Mouse (Mus musculus) bone marrow macrophage, adult 2 months (primary cell): ENCODE data around the gene Ccdc77. TPM values are rescaled to one million over a fixed set of nuclear protein-coding genes. Genes with fewer than 3 reads are reported as not detected.
"Not testable (repeated sequence)": the region's sequence is repeated elsewhere in the genome, so short reads cannot be mapped to it uniquely, and the experiment has no call there.

Experiments
- H3K27ac ChIP-seq: 2 replicates; pipeline ENCODE4 v1.5.1; 2012; ENCODE audit warnings: low read depth, low read length; ENCODE audit not compliant: insufficient read depth
- H3K4me1 ChIP-seq: 2 replicates; pipeline ENCODE4 v1.6.1; 2012; ENCODE audit warnings: low read length; ENCODE audit not compliant: control insufficient read depth, insufficient read depth
- H3K4me3 ChIP-seq: 2 replicates; pipeline ENCODE4 v1.5.1; 2012; ENCODE audit warnings: mild to moderate bottlenecking, low read length, moderate library complexity; ENCODE audit not compliant: insufficient read depth
- CTCF ChIP-seq: IDR thresholded peaks from 2 replicates; pipeline ENCODE4 v1.5.1; 2012; ENCODE audit warnings: low read depth, mild to moderate bottlenecking, low read length, moderate library complexity
- POLR2A ChIP-seq: IDR thresholded peaks from 2 replicates; pipeline ENCODE4 v1.6.1; 2012; ENCODE audit warnings: mild to moderate bottlenecking, low read depth, low read length, borderline replicate concordance
- polyA plus RNA-seq: library from polyadenylated mRNA; stranded (reverse); fragments of >200 nt; gene quantifications from 2 replicates; pipeline ENCODE4 v1.2.4, GENCODE M21; 2012; ENCODE audit not compliant: missing spikeins, insufficient read depth, insufficient read length

Gene Ccdc77
- polyA plus RNA-seq, 1 experiment = 12.9 TPM

DNA sequence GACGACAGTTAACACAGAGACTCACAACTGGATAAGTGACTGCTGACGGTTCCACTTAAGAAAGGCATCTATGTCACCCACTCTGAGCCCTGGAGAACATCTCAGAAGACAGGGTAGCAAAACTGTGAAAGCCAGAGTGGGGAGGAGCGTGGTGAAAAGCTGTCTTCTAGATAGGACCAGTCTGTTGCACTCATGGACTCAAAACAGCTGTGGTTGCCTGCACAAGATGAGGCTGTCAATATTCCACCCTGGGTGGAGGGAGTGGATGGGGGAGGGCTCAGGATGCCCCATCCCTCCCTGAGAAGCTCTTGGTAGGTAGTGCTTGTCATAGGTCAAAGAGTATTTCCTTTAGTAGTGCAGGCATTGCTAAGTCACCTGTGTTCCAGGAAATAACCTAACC, 54.4 kb downstream of the Ccdc77 start:
- Histone ChIP-seq H3K4me1 (peaks cover 9% of the 10 kb centered on the region; the same call in 1 of the 2 replicates), H3K27ac (no peak overlapping the region), H3K4me3 (no peak overlapping the region)
- no peak for TF ChIP-seq POLR2A
- no peak for TF ChIP-seq CTCF

DNA sequence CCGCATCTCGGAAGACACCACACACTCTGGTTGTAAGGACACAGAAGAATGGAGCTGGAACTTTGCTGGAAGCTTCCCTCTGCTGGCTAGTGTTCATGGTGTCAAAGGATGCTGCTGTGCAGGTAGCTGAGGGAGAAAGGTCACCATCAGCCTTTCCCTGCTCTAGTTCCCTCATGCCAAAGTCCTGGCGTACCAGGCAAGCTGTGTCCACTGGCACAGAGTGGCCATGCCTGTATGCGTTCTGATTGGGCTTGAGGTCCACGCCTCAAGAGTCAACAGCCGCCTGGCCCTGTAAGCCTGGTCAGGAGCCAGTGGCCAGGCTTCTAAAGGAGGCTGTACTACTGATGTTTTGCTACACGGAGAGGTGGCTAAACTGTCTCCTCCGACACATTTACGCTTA, 54.8 kb downstream of the Ccdc77 start:
- TF ChIP-seq POLR2A (no peak), CTCF (no peak)
- Histone ChIP-seq H3K4me1 (peaks cover 9% of the 10 kb centered on the region; the same call in 1 of the 2 replicates), H3K27ac (no peak overlapping the region), H3K4me3 (no peak overlapping the region)

DNA sequence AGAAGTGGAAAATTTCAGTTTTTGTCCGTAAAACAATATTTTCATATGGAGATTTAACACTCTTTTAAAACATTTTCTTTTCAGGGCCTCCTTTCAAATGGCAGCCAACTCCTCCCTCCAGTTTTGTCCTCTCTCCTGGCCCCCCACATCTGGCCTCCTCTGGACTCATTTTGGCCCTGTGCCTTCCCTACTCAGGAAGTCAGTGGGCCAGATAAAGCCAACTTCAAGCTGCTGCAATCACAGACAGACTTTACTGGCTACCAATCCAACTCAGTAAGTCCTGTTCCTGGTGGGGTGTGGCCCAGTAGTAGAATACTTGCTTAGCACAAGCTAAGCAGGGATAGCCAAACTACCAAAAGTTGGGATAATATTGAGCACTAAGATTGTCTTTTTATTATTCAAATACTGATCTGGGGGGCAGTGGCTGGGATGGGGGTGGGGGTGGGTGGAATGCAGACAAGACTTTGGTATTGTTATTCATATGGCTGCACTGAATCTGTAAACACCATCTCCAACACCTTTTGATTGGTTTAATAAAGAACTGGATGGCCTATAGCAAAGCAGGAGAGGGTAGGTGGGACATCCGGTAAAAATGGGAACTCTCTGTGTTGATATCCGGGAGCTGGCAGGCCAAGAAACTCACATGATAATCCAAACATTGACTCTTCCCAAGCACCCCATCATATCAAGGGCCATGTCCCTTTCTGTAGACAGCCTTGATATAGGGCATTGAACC, 57.1 kb downstream of the Ccdc77 start:
- peaks cover 3% of the 10 kb centered on the region; the same call in 1 of the 2 replicates for H3K4me1 ChIP-seq
- H3K27ac ChIP-seq = no peak overlapping the region
- TF ChIP-seq POLR2A = no peak
- TF ChIP-seq CTCF = no peak
- no peak overlapping the region for H3K4me3 ChIP-seq

DNA sequence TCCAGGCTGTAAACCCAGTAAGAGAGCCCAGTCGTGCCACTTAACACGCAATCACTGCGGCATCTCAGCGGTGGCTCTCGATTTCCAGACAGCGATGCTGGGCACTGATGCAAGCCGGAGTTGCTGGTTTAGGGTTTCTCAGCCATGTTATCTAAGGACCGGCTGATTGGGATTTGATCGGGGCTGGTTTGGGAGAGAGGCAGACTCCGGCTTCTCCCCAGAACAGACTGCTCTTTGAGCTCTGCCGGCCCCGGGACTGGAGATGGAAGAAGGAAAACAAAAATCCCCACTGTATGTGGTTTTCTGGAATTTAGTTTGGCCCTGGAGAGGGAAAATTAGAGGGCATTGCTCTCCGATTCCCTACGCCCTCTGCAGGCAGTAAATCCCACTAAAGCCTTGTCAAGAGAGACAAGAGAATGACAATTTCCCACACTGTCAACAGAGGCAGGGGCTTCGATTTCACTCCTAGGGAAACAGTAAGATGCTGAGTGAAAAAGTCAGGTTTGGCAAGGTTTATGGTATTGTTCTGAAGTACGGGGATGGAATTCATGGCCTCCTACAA, 61.3 kb downstream of the Ccdc77 start:
- TF ChIP-seq CTCF (no peak), POLR2A (no peak)
- Histone ChIP-seq H3K4me3 (no peak overlapping the region), H3K27ac (no peak overlapping the region), H3K4me1 (no peaks in the 10 kb centered on the region)

DNA sequence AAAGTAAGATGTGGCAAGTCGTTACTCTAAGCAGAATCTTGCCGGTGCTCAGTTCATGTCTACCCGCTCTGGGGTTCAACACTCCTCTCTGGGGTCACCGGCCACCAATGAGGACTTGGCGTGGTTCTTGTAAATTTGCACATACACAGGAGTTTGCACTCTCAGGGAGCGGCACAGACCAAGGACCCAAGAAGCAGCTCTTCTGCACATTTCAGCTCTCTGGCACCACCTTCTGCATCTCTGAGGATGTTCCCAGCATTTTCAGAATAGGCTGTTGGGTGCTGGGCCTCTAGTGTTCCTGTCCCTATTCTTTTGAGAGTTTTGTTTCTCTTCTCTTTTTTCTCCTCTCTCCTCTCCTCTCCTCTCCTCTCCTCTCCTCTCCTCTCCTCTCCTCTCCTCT, 63.0 kb downstream of the Ccdc77 start:
- Histone ChIP-seq H3K27ac (no peak overlapping the region), H3K4me3 (no peak overlapping the region), H3K4me1 (no peaks in the 10 kb centered on the region)
- TF ChIP-seq POLR2A (no peak), CTCF (no peak)

DNA sequence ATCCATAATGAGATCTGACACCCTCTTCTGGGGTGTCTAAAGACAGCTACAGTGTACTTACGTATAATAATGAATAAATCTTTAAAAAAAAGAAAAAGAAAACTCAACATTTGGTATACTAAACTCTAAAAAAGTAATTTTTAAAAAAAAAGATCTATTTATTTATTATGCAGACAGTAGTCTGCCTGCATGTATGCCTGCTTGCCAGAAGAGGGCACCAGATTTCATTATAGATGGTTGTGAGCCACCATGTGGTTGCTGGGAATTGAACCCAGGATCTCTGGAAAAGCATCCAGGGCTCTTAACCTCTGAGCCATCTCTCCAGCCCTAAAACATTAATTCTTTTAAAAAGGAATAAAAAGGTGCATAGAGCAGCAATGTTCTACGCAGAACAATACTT, 67.6 kb downstream of the Ccdc77 start:
- not testable (repeated sequence) for H3K4me3 ChIP-seq, H3K4me1 ChIP-seq, H3K27ac ChIP-seq

DNA sequence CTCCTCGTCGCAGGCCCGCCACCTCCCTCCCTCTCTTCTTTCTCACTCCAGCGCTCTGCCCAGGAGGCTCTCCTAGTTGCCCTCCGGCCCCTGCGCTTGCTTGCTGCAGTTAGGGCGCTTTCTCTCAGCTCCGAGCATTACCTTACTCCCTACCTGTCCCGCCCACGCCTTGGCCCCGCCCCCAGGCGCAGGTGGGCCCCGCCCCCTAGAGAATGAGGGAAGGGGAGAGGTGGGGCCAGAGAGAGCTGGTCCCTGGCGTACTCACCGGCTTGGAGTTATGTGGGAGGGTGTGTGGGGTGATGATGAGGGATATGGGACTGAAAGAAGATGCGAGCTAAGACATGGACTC, 69.4 kb downstream of the Ccdc77 start:
- TF ChIP-seq CTCF (no peak), POLR2A (no peak)
- Histone ChIP-seq H3K4me1 (no peaks in the 10 kb centered on the region), H3K4me3 (peak overlapping the region; percentile 56), H3K27ac (no peak overlapping the region)

DNA sequence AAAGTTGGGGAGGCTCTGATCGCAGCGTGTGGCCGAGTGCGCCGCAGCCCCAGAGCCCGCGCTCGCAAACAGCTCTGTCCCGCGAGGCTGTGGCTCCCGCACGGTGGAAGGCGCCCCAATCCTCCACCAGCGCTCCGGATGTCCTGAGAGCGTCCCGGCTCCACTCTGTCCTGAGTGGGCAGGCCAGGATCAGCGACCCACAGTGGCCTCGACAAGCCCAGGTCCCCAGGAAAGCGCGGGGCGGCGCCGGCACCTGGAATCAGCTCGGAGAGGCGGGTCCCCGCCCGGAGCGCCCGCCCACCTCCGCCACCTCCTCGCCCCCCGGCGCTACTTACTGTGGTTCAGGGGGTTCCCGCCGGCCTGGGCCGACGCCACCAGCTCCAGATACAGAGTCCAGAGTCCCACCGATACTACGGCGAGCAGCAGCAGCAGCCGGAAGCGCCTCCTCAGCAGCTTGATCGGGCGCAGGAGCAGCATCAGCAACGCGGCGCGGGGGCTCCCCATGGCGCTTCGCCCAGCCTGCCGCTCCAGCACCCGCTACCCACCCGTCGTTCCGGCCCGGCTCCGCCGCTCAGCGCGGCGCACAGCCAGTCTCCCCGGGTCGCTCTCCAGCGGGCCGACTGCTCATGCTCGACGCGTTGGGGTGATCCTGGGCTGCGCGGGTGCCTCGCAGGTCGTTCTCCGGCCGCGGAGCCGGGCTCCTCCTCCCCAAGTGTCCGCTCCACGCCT, 70.0 kb downstream of the Ccdc77 start, which contains the start of the genes D330020A13Rik and B4galnt3:
TSS of gene D330020A13Rik (plus strand) at position 309 of the 729 bp plus-strand sequence.
TSS of gene B4galnt3 (minus strand) at position 504 of the 729 bp plus-strand sequence.
- H3K4me3 ChIP-seq = peak within 1 kb of the TSS; percentile 56
- no peaks in the 10 kb centered on the region for H3K4me1 ChIP-seq
- no peak within 1 kb of the TSS for H3K27ac ChIP-seq
- TF ChIP-seq POLR2A = no peak
- TF ChIP-seq CTCF = no peak

DNA sequence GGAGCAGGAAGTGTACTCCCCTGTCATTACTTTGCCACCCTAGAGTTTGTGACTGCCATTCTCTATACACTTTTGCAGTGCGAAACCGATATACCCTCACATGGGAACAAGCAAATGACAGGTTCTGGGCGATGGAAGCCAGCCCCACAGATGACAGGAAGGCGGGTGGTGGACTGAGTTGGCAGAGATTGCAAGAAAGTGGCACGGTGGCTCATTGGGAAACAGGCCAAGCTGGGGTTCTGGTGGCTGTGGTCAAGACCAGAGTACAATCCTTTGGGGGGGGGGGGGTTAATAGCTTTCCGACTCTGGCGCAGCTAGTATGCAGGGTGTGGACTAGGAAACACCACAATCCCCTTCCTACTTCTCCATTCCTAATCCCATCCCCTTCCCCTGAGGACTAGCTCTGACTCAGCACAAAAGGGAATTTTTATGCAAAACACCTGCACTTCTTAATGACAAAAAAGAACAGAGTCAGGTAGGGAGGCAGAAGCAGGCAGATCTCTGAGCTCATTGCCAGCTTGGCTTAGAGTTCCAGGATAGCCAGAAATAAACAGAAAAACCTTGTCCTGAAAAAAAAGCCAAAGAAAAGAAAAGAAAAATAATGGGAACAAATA, 72.7 kb downstream of the Ccdc77 start:
- Histone ChIP-seq H3K4me3 (no peak overlapping the region), H3K4me1 (no peaks in the 10 kb centered on the region), H3K27ac (no peak overlapping the region)
- TF ChIP-seq POLR2A (no peak), CTCF (no peak)

DNA sequence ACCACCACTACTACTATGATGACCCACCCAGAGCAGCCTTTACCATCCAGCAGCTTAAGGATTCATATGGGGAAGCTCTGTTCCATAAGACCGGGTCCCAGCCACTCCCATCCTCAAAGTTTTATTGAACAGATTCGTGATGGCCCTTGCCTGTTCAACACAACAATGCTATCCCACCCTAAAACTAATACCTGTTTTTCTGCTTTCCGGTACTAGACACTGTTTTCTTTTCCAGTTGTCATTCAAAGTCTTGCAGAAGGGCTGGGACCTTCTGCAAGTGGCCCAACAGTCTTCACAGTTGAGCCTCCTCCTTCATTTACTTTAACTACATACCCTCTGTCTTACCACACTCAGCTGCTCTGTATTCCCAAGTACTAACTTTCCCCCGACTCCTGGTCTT, 74.7 kb downstream of the Ccdc77 start:
- Histone ChIP-seq H3K4me3 (no peak overlapping the region), H3K27ac (no peak overlapping the region), H3K4me1 (no peaks in the 10 kb centered on the region)
- TF ChIP-seq POLR2A (no peak), CTCF (no peak)

DNA sequence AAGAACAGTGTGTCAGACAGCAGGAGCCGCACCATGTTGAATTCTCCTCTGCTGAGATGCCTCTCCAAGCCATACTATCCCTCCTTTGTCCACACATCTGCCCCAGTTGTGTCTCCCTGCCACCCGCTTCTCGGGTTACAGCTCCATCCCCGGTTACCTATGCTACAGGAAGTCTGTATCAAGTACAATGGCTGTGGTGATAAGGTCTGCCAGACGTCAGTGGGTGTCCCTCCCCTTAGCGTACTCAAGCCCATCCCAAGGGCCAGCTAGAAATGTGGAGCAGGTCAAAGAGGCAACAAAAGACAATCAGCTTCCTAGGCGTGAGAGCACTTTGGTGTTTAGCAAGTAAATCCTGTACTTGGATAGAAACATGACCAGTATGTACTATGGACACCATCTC, 75.6 kb downstream of the Ccdc77 start:
- TF ChIP-seq CTCF (no peak), POLR2A (no peak)
- Histone ChIP-seq H3K4me1 (no peaks in the 10 kb centered on the region), H3K27ac (no peak overlapping the region), H3K4me3 (no peak overlapping the region)
